Mouse (Mus musculus): ENCODE data around the gene Zfp90.

- TF ChIP-seq POLR2A (IDR thresholded peaks at IDR 0.05; ENCODE audit: control insufficient read depth, extremely low read depth, insufficient read depth, low read length, poor library complexity) (no peak), CTCF (IDR thresholded peaks at IDR 0.05; ENCODE audit: borderline replicate concordance, control insufficient read depth, extremely low read depth, insufficient read depth, low read length, poor library complexity) (no peak)
These were observed 27.6 kb downstream of the Zfp90 start for GRCm38 (mm10) chr8:106442740-106443139.
